Mouse (Mus musculus): ENCODE data around the gene Hecw2. TPM values are rescaled to one million over a fixed set of nuclear protein-coding genes. Genes with fewer than 3 reads are reported as not detected.

Gene Hecw2
- polyA plus RNA-seq, 1 experiment from 2014 or later = 1.2 TPM

DNA sequence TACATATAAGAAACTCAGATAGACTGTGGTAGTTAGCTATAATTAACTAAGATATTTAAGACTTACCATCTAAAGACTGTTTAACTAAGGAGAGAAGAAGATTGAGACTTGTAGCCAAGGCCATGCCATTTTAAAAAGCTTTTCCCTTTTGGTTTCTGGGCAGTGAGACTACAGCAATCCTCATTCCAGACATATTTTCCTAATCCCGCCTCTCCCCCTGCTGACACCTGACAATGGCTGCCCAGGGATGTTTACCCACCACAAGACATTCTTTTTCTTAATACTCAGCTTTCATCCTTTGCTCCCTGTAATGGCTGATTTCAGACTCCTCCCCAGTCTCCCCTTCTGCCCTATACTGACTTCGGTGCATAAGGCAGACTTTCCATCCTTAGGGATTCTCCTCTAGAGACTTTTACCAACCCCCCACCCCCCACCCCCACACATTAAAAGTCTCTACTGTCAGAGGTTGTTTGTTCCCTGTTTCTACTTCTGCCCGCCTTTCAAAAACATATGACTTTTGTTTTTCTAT, 328.5 kb downstream of the Hecw2 start:
- Histone ChIP-seq H3K9ac (ENCODE audit: low read length) (no peak overlapping the region), H3K4me2 (replicated peaks; ENCODE audit: low read depth) (no peak overlapping the region), H3K27ac (replicated peaks) (no peak overlapping the region), H3K4me1 (replicated peaks; ENCODE audit: control insufficient read depth, insufficient read depth) (no peaks in the 10 kb centered on the region), H3K4me3 (ENCODE audit: low read depth, low read length) (no peak overlapping the region), H3K27me3 (ENCODE audit: control insufficient read depth, insufficient read depth, low read length) (no peaks in the 10 kb centered on the region), H3K9me3 (ENCODE audit: control insufficient read depth, low read length) (no peaks in the 10 kb centered on the region), H3K36me3 (ENCODE audit: control insufficient read depth, insufficient read depth, low read length) (no peaks in the 10 kb centered on the region)
- WGBS = 40% methylated on average over 3 of the region's 3 CpGs
- DNase-seq (ENCODE audit: low spot score) (no peak), ATAC-seq (ENCODE audit: low FRiP score, low TSS enrichment) (no peak)
- no peak for TF ChIP-seq EP300 (optimal IDR thresholded peaks at IDR 0.05)
- TF ChIP-seq CTCF (IDR thresholded peaks at IDR 0.05; ENCODE audit: low read depth) = no peak

DNA sequence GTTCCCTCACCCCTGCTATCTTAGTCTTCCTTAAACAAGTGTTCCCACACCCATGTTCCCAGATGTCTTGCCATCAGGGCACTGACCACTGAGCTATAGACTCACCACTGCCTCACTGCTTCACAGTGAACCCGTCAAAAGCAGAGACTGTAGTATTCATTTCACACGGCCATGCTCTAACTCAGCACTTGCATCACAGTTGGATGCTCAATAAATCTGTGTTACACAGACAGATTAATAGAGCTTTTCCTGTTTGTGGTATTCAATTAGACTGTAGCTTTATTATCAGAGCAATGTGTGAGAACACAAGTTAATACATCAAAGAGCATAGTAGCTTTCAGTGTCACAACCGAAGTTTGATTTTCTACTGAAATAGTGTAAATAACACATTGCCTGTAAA, 330.9 kb downstream of the Hecw2 start:
- H3K27ac ChIP-seq (replicated peaks) = no peak overlapping the region
- no peak overlapping the region for H3K4me3 ChIP-seq (ENCODE audit: low read depth, low read length)
- DNase-seq (ENCODE audit: low spot score) (no peak), ATAC-seq (ENCODE audit: low FRiP score, low TSS enrichment) (no peak)
- WGBS = 81% methylated on average over 3 of the region's 3 CpGs
- H3K4me1 ChIP-seq (replicated peaks; ENCODE audit: control insufficient read depth, insufficient read depth) = no peaks in the 10 kb centered on the region
- no peaks in the 10 kb centered on the region for H3K36me3 ChIP-seq (ENCODE audit: control insufficient read depth, insufficient read depth, low read length)
- TF ChIP-seq CTCF (IDR thresholded peaks at IDR 0.05; ENCODE audit: low read depth) (no peak), EP300 (optimal IDR thresholded peaks at IDR 0.05) (no peak)
- no peaks in the 10 kb centered on the region for H3K27me3 ChIP-seq (ENCODE audit: control insufficient read depth, insufficient read depth, low read length)
- H3K9ac ChIP-seq (ENCODE audit: low read length) = no peak overlapping the region
- H3K4me2 ChIP-seq (replicated peaks; ENCODE audit: low read depth) = no peak overlapping the region
- no peaks in the 10 kb centered on the region for H3K9me3 ChIP-seq (ENCODE audit: control insufficient read depth, low read length)

DNA sequence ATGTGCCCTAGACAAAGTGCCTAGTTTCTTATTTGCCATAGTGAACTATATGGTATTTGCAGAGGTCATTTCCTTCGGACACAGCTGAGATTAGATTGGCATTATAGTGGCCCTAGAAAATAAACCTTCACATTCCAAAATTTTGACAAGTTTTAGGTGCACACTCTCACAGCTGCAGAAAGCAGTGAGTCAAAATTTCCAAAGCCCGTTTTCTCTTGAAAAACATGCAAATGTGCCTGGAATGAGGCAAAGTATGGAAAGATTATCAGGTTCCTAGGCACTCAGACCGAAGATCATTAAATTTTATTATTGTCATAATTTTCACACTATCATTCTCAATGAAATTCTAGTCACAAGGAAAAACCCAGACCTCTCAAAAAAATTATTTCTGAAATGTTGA, 334.4 kb downstream of the Hecw2 start:
- Histone ChIP-seq H3K4me2 (replicated peaks; ENCODE audit: low read depth) (no peak overlapping the region), H3K27ac (replicated peaks) (no peak overlapping the region), H3K9ac (ENCODE audit: low read length) (no peak overlapping the region), H3K9me3 (ENCODE audit: control insufficient read depth, low read length) (no peaks in the 10 kb centered on the region), H3K4me1 (replicated peaks; ENCODE audit: control insufficient read depth, insufficient read depth) (no peaks in the 10 kb centered on the region), H3K4me3 (ENCODE audit: low read depth, low read length) (no peak overlapping the region), H3K27me3 (ENCODE audit: control insufficient read depth, insufficient read depth, low read length) (no peaks in the 10 kb centered on the region), H3K36me3 (ENCODE audit: control insufficient read depth, insufficient read depth, low read length) (no peaks in the 10 kb centered on the region)
- TF ChIP-seq EP300 (optimal IDR thresholded peaks at IDR 0.05) = no peak
- no peak for TF ChIP-seq CTCF (IDR thresholded peaks at IDR 0.05; ENCODE audit: low read depth)
- DNase-seq (ENCODE audit: low spot score) (no peak), ATAC-seq (ENCODE audit: low FRiP score, low TSS enrichment) (no peak)
- WGBS = 80% methylated on average over 3 of the region's 3 CpGs

DNA sequence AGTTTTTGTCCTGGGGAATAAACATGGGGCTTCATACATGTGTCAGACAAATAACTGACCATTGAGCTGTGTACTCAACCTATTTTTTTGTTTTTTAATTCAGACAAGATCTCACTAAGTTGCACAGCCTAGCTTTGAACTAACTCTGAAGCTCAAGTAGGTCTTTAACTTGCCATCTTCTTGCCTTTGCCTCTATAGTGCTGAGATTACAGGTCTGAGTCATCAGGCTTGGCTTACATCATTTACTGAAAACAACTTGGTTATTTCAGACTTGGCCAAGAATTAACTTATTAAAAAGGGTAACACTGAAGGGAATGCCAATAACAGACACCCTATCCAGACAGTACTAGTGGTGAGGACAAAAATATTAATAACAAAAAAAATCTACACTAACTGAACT, 335.8 kb downstream of the Hecw2 start:
- no peaks in the 10 kb centered on the region for H3K4me1 ChIP-seq (replicated peaks; ENCODE audit: control insufficient read depth, insufficient read depth)
- no peak for TF ChIP-seq EP300 (optimal IDR thresholded peaks at IDR 0.05)
- TF ChIP-seq CTCF (IDR thresholded peaks at IDR 0.05; ENCODE audit: low read depth) = no peak
- H3K27me3 ChIP-seq (ENCODE audit: control insufficient read depth, insufficient read depth, low read length) = no peaks in the 10 kb centered on the region
- no peaks in the 10 kb centered on the region for H3K9me3 ChIP-seq (ENCODE audit: control insufficient read depth, low read length)
- H3K27ac ChIP-seq (replicated peaks) = no peak overlapping the region
- no peak overlapping the region for H3K4me2 ChIP-seq (replicated peaks; ENCODE audit: low read depth)
- DNase-seq (ENCODE audit: low spot score) (no peak), ATAC-seq (ENCODE audit: low FRiP score, low TSS enrichment) (no peak)
- no peaks in the 10 kb centered on the region for H3K36me3 ChIP-seq (ENCODE audit: control insufficient read depth, insufficient read depth, low read length)
- H3K9ac ChIP-seq (ENCODE audit: low read length) = no peak overlapping the region
- no peak overlapping the region for H3K4me3 ChIP-seq (ENCODE audit: low read depth, low read length)

DNA sequence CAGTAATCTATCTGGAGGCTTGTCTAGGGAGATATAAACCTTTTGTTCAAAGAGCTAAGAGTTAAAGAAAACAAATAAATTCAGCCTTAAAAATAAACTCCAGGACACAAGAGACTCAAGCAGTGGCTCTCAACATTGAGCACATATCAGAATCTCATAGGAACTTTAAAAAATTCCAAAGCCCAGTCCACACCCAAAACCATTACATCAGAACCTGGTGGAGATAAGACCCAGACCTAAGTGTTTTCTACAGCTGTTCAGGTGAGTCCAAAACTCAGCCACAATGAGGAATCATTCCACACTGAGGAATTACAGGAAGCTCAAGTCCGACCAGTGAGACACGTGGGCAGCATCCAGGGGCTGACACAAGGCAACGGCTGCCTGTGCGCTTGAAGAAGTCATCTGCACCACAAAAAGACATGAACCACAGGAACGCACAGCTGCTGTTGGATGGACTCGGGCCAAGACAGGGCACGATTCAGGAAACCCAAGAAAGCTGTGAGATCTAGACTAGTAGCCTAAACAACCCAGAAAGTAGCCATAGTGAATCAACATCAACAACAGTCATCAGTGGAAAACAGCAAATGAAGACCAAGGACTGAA, 338.4 kb downstream of the Hecw2 start:
- no peak overlapping the region for H3K4me2 ChIP-seq (replicated peaks; ENCODE audit: low read depth)
- WGBS = 78% methylated on average over 7 of the region's 7 CpGs

DNA sequence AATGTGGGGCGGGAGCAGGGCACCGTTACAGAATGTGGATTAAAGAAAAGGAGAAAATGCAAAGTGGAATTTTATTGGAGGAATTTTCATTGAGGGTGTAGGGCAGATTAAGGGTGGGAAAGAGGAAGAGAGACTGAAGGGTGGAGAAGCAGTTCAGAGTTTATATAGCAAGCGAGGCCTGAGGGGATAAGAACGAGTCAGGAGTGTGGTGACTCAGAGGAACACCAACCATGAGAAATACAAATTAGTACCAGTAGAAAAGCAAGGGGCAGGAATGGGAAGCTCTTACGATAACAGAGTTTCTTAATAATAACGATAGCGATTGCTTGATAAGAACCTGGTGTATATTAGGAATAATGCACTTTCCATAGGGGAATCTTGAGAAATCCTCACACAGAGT, 339.2 kb downstream of the Hecw2 start:
- Histone ChIP-seq H3K36me3 (ENCODE audit: control insufficient read depth, insufficient read depth, low read length) (no peaks in the 10 kb centered on the region), H3K27me3 (ENCODE audit: control insufficient read depth, insufficient read depth, low read length) (no peaks in the 10 kb centered on the region), H3K9ac (ENCODE audit: low read length) (no peak overlapping the region), H3K4me2 (replicated peaks; ENCODE audit: low read depth) (no peak overlapping the region), H3K4me1 (replicated peaks; ENCODE audit: control insufficient read depth, insufficient read depth) (no peaks in the 10 kb centered on the region), H3K9me3 (ENCODE audit: control insufficient read depth, low read length) (no peaks in the 10 kb centered on the region), H3K27ac (replicated peaks) (no peak overlapping the region), H3K4me3 (ENCODE audit: low read depth, low read length) (no peak overlapping the region)
- 66% methylated on average over 7 of the region's 7 CpGs for WGBS
- DNase-seq (ENCODE audit: low spot score) (no peak), ATAC-seq (ENCODE audit: low FRiP score, low TSS enrichment) (no peak)
- TF ChIP-seq CTCF (IDR thresholded peaks at IDR 0.05; ENCODE audit: low read depth) = no peak
- TF ChIP-seq EP300 (optimal IDR thresholded peaks at IDR 0.05) = no peak

More for the DNA sequence above, 338.4 kb downstream of the Hecw2 start:
- Histone ChIP-seq H3K27ac (replicated peaks) (no peak overlapping the region), H3K4me3 (ENCODE audit: low read depth, low read length) (no peak overlapping the region), H3K36me3 (ENCODE audit: control insufficient read depth, insufficient read depth, low read length) (no peaks in the 10 kb centered on the region), H3K27me3 (ENCODE audit: control insufficient read depth, insufficient read depth, low read length) (no peaks in the 10 kb centered on the region), H3K9ac (ENCODE audit: low read length) (no peak overlapping the region), H3K4me1 (replicated peaks; ENCODE audit: control insufficient read depth, insufficient read depth) (no peaks in the 10 kb centered on the region), H3K9me3 (ENCODE audit: control insufficient read depth, low read length) (no peaks in the 10 kb centered on the region)
- TF ChIP-seq EP300 (optimal IDR thresholded peaks at IDR 0.05) = no peak
- TF ChIP-seq CTCF (IDR thresholded peaks at IDR 0.05; ENCODE audit: low read depth) = no peak
- DNase-seq (ENCODE audit: low spot score) = no peak
- no peak for ATAC-seq (ENCODE audit: low FRiP score, low TSS enrichment)
